Mouse (Mus musculus): Measurements from ENCODE around the gene Rab1b.

GRCm38 (mm10) chr19:5107556-5108270 lies 841 bp upstream of the Rab1b start:
- TF ChIP-seq CTCF (IDR thresholded peaks at IDR 0.05; ENCODE audit: control insufficient read depth, insufficient read depth, insufficient replicate concordance, low read depth, low read length) (no peak), POLR2A (IDR thresholded peaks at IDR 0.05; ENCODE audit: control insufficient read depth, low read depth, low read length) (no peak)
